Mouse (Mus musculus): ENCODE results near the gene Nt5m.

DNA sequence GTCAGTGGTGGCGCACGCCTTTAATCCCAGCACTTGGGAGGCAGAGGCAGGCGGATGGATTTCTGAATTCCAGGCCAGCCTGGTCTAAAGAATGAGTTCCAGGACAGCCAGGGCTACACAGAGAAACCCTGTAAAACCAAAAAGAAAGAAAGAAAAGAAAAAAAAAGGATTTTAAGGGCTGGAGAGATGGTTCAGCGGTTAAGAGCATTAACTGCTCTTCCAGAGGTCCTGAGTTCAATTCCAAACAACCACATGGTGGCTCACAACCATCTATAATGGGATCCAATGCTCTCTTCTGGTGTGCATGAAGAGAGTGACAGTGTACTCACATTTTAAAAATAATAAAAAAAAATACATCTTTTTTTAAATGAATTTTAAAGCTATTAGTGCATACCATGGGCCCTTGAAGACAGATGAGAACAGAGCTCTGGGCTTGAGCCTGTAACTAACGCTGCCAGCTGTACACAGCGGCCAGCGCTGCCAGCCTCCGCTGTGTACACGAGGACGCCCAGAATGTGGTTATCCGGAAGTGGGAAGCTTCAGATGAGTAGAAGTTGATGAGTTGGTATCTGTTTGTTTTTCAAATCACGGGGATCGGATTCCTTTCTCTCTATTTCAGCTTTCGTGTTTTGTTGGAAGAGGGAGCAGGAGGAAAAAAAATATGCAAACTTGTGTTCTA is 28.6 kb upstream of the Nt5m start:
- TF ChIP-seq CTCF (IDR thresholded peaks at IDR 0.05; ENCODE audit: borderline replicate concordance, extremely low read depth, insufficient read depth, insufficient read length) = no peak
- TF ChIP-seq POLR2A (IDR thresholded peaks at IDR 0.05; ENCODE audit: borderline replicate concordance, extremely low read depth, insufficient read depth, insufficient read length, poor library complexity, severe bottlenecking) = no peak
